Mouse (Mus musculus) liver, embryonic 15.5 days (tissue): ENCODE results near the gene Esyt1. TPM values are rescaled to one million over a fixed set of nuclear protein-coding genes. Genes with fewer than 3 reads are reported as not detected.
"Not testable (repeated sequence)": the region's sequence is repeated elsewhere in the genome, so short reads cannot be mapped to it uniquely, and the experiment has no call there.

Source experiments
- ATAC-seq: fragments of 200-750 bp; cut with Nextera tagmentation; 2 replicates; pipeline ENCODE4 v1.8.0; 2017; ENCODE audit warnings: moderate number of reproducible peaks, mild to moderate bottlenecking, moderate library complexity; ENCODE audit not compliant: insufficient read depth
- H3K27ac ChIP-seq: fragments of 300-500 bp; sonication (generic); replicated peaks from 2 replicates; pipeline ENCODE4 v1.5.1; 2015; ENCODE audit warnings: mild to moderate bottlenecking, inconsistent platforms
- H3K27me3 ChIP-seq: fragments of 300-500 bp; sonication (generic); 2 replicates; pipeline ENCODE4 v1.6.1; 2015; ENCODE audit warnings: mild to moderate bottlenecking, inconsistent platforms
- H3K36me3 ChIP-seq: fragments of 300-500 bp; sonication (generic); replicated peaks from 2 replicates; pipeline ENCODE4 v1.6.1; 2015; ENCODE audit warnings: moderate library complexity, mild to moderate bottlenecking, inconsistent platforms
- H3K4me1 ChIP-seq: fragments of 300-500 bp; sonication (generic); replicated peaks from 2 replicates; pipeline ENCODE4 v1.6.1; 2015; ENCODE audit warnings: inconsistent platforms
- H3K4me2 ChIP-seq: fragments of 300-500 bp; sonication (generic); 2 replicates; pipeline ENCODE4 v1.6.1; 2015; ENCODE audit warnings: moderate library complexity, mild to moderate bottlenecking, inconsistent platforms
- H3K4me3 ChIP-seq: fragments of 300-500 bp; sonication (generic); replicated peaks from 2 replicates; pipeline ENCODE4 v1.5.1; 2015; ENCODE audit warnings: mild to moderate bottlenecking, inconsistent platforms
- H3K9ac ChIP-seq: fragments of 300-500 bp; sonication (generic); 2 replicates; pipeline ENCODE4 v1.6.1; 2015; ENCODE audit warnings: moderate library complexity, mild to moderate bottlenecking, inconsistent platforms
- H3K9me3 ChIP-seq: fragments of 300-500 bp; sonication (generic); replicated peaks from 2 replicates; pipeline ENCODE4 v1.6.1; 2016; ENCODE audit warnings: inconsistent platforms
- WGBS: fragments of 180-500 bp; shearing (Covaris S2); methylation state at CpG from one replicate; pipeline ENCODE4 v1.1.7; 2015; ENCODE audit warnings: mixed read lengths; ENCODE audit not compliant: insufficient replicate concordance; 5-methylcytosine and 5-hydroxymethylcytosine counted together
- polyA plus RNA-seq: library from polyadenylated mRNA; unstranded; fragments of >200 nt; fragmentation: Nextera tagmentation; extraction: Ambion mirVana; gene quantifications from 2 replicates; pipeline ENCODE4 v1.2.1, GENCODE M21; 2015

Esyt1 gene
- polyA plus RNA-seq, 1 experiment from 2014 or later, result 11.8 TPM

DNA sequence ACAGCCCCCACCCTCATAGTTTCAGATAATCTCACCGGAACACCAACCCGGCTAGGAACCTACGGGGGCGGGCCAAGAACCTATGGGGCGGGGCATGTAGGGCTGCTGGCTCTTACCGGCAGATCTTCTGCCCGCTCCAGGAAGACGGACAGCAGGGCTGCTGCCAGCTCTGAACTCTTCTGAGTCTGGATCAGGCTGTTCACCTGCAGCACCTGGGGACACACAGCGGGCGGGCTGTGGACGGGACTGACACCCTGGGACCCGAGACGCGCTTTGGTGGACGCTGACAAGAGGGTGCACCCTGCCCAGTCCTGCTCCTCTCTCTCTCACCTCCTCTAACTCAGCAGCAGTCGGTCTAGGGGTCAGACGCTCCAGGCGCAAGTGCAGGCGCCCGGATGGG is 9.6 kb downstream of the Esyt1 start:
- H3K9ac ChIP-seq, result no peak overlapping the region
- H3K4me3 ChIP-seq, result no peak overlapping the region
- no peak overlapping the region for H3K27ac ChIP-seq
- H3K4me1 ChIP-seq, result peaks cover 42% of the 10 kb centered on the region
- peaks cover 72% of the 10 kb centered on the region for H3K36me3 ChIP-seq
- H3K4me2 ChIP-seq, result peak overlapping the region; percentile 6; the same call in 1 of the 2 replicates
- H3K9me3 ChIP-seq, result no peaks in the 10 kb centered on the region
- no peak for ATAC-seq
- H3K27me3 ChIP-seq, result no peaks in the 10 kb centered on the region
- 64% methylated on average over 20 of the region's 20 CpGs for WGBS

DNA sequence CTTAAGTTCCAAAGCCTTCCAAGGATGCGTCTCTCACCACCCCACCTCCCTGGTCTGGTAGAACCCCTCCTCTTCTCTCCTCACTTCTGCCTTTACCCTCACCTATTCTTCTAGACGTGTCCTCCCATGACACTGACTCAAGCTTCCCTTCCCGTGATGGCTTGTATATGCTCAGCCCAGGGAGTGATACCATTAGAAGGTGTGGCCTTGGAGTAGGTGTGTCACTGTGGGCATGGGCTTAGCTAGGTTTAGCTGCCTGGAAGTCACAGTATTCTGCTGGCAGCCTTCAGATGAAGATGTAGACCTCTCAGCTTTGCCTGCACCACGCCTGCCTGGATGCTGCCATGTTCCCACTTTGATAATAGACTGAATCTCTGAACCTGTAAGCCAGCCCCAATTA is 10.6 kb downstream of the Esyt1 start:
- Histone ChIP-seq H3K9ac (no peak overlapping the region), H3K27ac (no peak overlapping the region), H3K9me3 (no peaks in the 10 kb centered on the region), H3K36me3 (peaks cover 71% of the 10 kb centered on the region), H3K27me3 (no peaks in the 10 kb centered on the region), H3K4me3 (no peak overlapping the region), H3K4me1 (peaks cover 52% of the 10 kb centered on the region), H3K4me2 (no peak overlapping the region)
- no peak for ATAC-seq
- 57% methylated on average over 4 of the region's 4 CpGs for WGBS

DNA sequence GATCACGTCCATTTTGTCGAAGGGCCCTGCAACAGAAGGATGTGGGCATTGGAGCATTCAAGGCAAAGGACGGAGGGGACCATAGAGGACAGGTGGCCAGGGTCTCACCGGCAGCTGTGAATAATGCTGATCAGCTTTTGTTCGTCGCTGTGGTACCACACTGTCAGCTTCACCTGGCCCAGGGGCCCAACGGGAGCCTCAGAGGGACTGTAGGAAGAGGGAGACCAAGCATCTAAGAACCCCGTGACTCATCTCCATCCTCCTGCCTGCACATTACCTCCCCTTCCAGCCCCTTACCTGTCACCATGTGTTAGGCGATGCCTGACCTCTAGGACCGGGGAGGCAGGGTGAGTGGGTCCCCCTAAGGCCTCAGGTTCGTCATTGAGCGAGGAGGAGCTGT is 13.9 kb downstream of the Esyt1 start:
- H3K36me3 ChIP-seq, result peaks cover 54% of the 10 kb centered on the region
- no peak overlapping the region for H3K4me2 ChIP-seq
- 86% methylated on average over 12 of the region's 12 CpGs for whole genome bisulfite sequencing
- no peak for ATAC-seq
- H3K4me1 ChIP-seq, result peaks cover 48% of the 10 kb centered on the region
- no peak overlapping the region for H3K27ac ChIP-seq
- no peaks in the 10 kb centered on the region for H3K9me3 ChIP-seq
- H3K9ac ChIP-seq, result no peak overlapping the region
- no peaks in the 10 kb centered on the region for H3K27me3 ChIP-seq
- no peak overlapping the region for H3K4me3 ChIP-seq

DNA sequence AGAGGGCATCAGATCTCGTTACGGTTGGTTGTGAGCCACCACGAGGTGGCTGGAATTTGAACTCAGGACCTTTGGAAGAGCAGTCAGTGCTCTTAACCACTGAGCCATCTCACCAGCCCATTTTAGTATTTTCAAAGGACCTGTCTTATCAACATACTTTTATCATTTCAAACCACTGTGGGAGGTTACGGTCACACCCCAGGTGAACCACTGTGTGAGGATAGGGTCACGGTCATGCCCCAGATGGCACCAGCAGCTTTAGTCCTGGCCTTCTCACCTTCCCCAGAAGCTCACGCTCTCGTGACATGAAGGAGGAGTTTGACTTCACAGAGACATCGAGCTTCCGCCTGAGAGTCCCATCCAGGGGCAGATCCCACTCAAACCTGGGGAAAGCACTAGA is 14.5 kb downstream of the Esyt1 start:
- ATAC-seq, result peak; percentile 56; the same call in 1 of the 2 replicates
- Histone ChIP-seq H3K4me2 (no peak overlapping the region), H3K9me3 (no peaks in the 10 kb centered on the region), H3K4me1 (peaks cover 42% of the 10 kb centered on the region), H3K4me3 (no peak overlapping the region), H3K9ac (no peak overlapping the region), H3K36me3 (peaks cover 49% of the 10 kb centered on the region), H3K27me3 (no peaks in the 10 kb centered on the region), H3K27ac (no peak overlapping the region)
- WGBS, result 62% methylated on average over 9 of the region's 9 CpGs

DNA sequence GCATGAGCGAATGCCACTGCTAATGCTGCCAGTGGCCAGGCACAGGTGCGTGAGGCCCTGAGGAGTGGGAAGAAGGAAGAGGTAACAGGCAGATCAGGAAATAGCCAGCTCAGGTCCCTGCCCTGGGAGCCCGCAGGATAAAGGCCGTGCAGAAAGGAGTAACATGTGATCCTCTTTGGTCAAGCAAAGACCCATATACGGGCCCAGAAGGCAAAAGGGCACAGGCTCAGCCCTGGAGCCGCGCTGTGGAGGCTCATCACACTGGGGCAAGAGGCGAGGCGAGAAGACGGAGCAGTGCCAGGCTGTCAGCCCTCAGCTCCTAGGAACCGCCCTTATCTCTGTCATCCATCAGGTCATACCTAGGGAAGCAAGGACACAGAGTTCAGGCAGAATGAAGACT is 15.4 kb downstream of the Esyt1 start:
- Histone ChIP-seq H3K9me3 (no peaks in the 10 kb centered on the region), H3K27ac (no peak overlapping the region), H3K36me3 (peaks cover 42% of the 10 kb centered on the region), H3K4me3 (no peak overlapping the region), H3K9ac (no peak overlapping the region), H3K4me2 (no peak overlapping the region), H3K4me1 (peaks cover 34% of the 10 kb centered on the region), H3K27me3 (no peaks in the 10 kb centered on the region)
- WGBS, result 81% methylated on average over 11 of the region's 11 CpGs
- no peak for ATAC-seq

DNA sequence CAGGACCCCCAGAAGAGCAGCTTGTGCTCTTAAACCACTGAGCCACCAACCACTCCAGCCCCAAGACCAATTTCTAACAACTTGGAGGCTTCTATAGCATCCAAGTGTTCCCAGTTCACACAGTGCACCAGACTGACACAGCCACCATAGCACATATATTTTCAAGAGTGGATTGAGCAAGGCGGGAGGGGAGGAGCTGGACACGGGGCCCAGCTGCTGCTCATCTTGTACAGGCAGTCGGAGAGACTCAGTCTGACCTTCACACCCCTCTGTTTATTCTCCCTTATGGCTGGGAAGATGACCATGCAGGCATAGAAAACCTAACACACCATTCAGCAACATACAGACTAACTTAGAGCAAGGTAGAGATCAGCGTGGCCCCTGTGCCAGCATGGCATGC is 15.8 kb downstream of the Esyt1 start:
- ATAC-seq, result no peak
- H3K9me3 ChIP-seq, result no peaks in the 10 kb centered on the region
- H3K4me3 ChIP-seq, result no peak overlapping the region
- WGBS, result 76% methylated on average over 4 of the region's 4 CpGs
- H3K27ac ChIP-seq, result no peak overlapping the region
- H3K27me3 ChIP-seq, result no peaks in the 10 kb centered on the region
- no peak overlapping the region for H3K9ac ChIP-seq
- peaks cover 37% of the 10 kb centered on the region for H3K36me3 ChIP-seq
- H3K4me1 ChIP-seq, result peaks cover 34% of the 10 kb centered on the region
- H3K4me2 ChIP-seq, result no peak overlapping the region

DNA sequence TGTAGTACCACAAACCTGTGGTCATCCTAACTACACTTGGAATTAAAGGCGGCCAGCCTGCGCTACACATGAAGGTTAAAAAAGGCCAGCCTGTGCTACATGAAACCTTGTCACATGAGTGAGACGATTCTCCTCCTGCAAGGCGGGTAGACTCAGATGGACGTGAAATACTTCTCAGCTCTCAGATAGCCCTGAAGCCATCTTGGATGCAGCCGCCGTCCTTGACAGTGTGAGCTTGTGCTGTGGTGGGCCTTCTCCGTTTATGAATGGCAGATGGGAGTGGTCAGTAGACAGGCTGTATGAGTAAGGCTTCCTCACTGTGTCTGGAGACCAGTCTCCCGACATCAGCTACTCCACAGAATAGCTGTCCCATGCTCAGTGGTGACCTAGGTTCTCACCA is 16.5 kb downstream of the Esyt1 start:
- WGBS, result 82% methylated on average over 9 of the region's 9 CpGs
- Histone ChIP-seq H3K9me3 (no peaks in the 10 kb centered on the region), H3K27me3 (no peaks in the 10 kb centered on the region), H3K36me3 (peaks cover 36% of the 10 kb centered on the region), H3K4me2 (no peak overlapping the region), H3K27ac (no peak overlapping the region), H3K4me1 (peaks cover 40% of the 10 kb centered on the region), H3K4me3 (no peak overlapping the region), H3K9ac (no peak overlapping the region)
- ATAC-seq, result no peak

DNA sequence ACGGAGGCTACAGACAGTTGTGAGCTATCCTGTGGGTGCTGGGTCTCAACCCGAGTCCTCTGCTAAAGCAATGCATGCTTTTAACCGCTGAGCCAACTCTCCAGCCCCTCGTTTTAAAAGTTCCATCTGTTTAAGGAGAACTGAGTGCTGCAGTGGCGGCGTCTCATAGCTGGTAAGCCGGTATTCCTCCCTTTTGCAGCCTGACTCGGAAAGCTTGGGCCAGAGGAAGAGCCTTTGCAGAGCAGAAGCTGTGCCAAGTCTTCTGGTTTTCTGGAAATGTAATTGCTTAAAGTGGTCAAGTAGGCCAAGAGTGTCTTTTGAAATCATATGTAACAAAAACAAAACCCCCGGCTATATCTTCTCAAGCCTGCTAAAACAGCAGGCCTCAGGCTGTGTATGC is 17.4 kb downstream of the Esyt1 start:
- no peak for ATAC-seq

DNA sequence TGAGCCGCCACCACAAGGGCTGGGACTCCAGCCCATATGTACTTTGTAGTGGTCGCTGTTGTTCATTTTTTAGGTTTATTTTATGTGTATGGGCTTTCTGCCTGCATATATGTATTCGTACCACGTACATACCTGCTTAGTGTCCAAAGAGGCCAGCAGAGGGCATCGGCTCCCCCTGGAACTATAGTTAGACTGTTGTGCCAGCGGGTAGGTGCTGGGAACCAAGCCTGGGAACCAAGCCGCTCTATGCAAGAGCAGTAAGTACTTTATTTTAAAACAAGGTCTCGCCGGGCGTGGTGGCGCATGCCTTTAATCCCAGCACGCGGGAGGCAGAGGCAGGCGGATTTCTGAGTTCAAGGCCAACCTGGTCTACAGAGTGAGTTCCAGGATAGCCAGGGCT is 19.7 kb downstream of the Esyt1 start:
- Histone ChIP-seq H3K9ac (no peak overlapping the region), H3K9me3 (no peaks in the 10 kb centered on the region), H3K36me3 (peaks cover 16% of the 10 kb centered on the region), H3K4me3 (no peak overlapping the region), H3K4me1 (peaks cover 54% of the 10 kb centered on the region), H3K27ac (no peak overlapping the region), H3K27me3 (no peaks in the 10 kb centered on the region), H3K4me2 (no peak overlapping the region)
- ATAC-seq, result no peak
- WGBS, result 90% methylated on average over 14 of the region's 14 CpGs

More for the DNA sequence above, 17.4 kb downstream of the Esyt1 start:
- Histone ChIP-seq H3K27ac (no peak overlapping the region), H3K9ac (no peak overlapping the region), H3K4me3 (no peak overlapping the region), H3K4me1 (peaks cover 48% of the 10 kb centered on the region), H3K4me2 (no peak overlapping the region), H3K36me3 (peaks cover 36% of the 10 kb centered on the region), H3K27me3 (no peaks in the 10 kb centered on the region), H3K9me3 (no peaks in the 10 kb centered on the region)
- 79% methylated on average over 9 of the region's 9 CpGs for WGBS

DNA sequence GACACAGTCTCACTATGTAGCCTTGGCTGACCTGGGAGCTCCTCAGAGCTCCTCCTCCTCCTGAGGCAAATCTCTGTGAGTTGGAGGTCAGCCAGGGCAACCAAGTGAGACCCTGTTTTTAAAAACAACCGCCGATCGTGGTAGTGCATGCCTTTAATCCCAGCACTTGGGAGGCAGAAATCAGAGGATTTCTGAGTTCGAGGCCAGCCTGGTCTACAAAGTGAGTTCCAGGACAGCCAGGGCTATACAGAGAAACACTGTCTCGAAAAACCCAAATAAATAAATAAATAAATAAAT is 20.4 kb downstream of the Esyt1 start:
- H3K36me3 ChIP-seq, result peaks cover 11% of the 10 kb centered on the region
- peaks cover 52% of the 10 kb centered on the region for H3K4me1 ChIP-seq
- peak overlapping the region; percentile 43; the same call in 1 of the 2 replicates for H3K4me2 ChIP-seq
- not testable (repeated sequence) for ATAC-seq, H3K4me3 ChIP-seq, H3K9me3 ChIP-seq, H3K27me3 ChIP-seq
- WGBS, result 70% methylated on average over 5 of the region's 5 CpGs
- 0 out of 2 replicates have a peak overlapping the region, but pooled peaks have one; percentile 1 for H3K9ac ChIP-seq
- peak overlapping the region; percentile 64; the same call in 1 of the 2 replicates for H3K27ac ChIP-seq

DNA sequence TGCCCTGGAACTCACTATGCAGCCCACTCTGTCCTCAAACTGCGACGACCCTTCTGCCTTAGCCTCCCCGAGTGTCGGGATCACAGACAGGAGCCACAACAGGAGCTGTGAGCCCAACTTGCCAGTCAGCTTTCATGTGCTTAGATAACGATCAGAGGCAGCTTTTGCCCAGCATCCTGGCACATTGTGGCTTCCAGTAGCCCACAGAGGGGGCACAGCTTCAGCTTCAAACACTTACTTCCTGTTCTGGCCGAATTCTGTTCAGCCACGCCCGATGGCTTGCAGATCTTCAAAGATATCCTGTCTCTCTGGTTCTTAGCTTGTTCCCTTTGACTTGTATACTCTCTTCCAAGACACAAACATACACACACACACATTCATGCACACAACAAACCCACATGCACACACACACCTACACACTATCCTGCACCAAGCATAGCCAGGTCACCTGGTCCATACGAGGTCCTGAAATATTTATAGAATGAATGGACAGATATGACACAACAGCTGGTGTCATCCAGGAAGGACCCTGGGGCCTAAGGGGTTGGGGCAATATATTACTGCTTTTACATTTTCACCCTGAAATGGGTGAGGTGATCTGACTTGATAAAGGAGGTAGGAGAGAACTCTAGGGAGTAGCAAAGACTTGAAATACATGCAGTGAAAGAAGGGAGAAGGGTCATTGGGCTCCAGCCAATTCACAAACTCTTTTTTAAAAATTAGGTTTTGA is 20.9 kb downstream of the Esyt1 start:
- Histone ChIP-seq H3K27me3 (no peaks in the 10 kb centered on the region), H3K9me3 (no peaks in the 10 kb centered on the region), H3K4me3 (no peak overlapping the region), H3K27ac (peak overlapping the region; percentile 64), H3K9ac (0 out of 2 replicates have a peak overlapping the region, but pooled peaks have one; percentile 1), H3K4me1 (peaks cover 50% of the 10 kb centered on the region), H3K4me2 (peak overlapping the region; percentile 43), H3K36me3 (peaks cover 6% of the 10 kb centered on the region; the same call in 1 of the 2 replicates)
- WGBS, result 11% methylated on average over 9 of the region's 9 CpGs
- ATAC-seq, result peak; percentile 20; the same call in 1 of the 2 replicates

DNA sequence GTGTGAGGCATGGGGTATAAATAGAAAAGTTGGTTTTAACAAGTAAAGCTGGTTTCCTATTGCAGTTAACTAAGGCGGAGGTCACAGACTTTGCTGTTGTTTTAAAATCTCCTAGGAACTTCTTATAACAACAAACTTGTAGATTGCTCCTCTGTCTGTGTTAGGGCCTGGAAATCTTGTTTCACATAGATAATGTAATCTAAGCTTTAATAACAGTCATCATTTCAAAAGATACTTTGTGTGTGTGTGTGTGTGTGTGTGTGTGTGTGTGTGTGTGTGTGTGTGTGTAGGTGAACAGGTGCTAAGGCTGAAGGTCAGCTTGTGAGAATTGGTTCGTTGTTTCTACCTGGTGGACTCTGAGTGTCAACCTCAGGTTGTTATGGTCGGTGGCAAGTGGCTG is 21.7 kb downstream of the Esyt1 start:
- Histone ChIP-seq H3K27ac (peak overlapping the region; percentile 64), H3K9me3 (no peaks in the 10 kb centered on the region), H3K4me3 (no peak overlapping the region), H3K36me3 (0 out of 2 replicates have a peak, but pooled peaks cover under 1% of the 10 kb centered on the region), H3K9ac (no peak overlapping the region), H3K4me2 (peak overlapping the region; percentile 43; the same call in 1 of the 2 replicates), H3K4me1 (peaks cover 56% of the 10 kb centered on the region), H3K27me3 (no peaks in the 10 kb centered on the region)
- no peak for ATAC-seq
- WGBS, result 38% methylated on average over 3 of the region's 3 CpGs
